Mouse (Mus musculus) ovary, postnatal 14 days (tissue): ENCODE data around the gene Wdr54.

Experiments used
- DNase-seq: peaks from one replicate; pipeline ENCODE4 v3.0.0; 2022; ENCODE audit warnings: low spot score

The Wdr54 gene

GRCm38 (mm10) chr6:83104158-83104557 lies 52.0 kb downstream of the Wdr54 start:
- no peak for DNase-seq

- DNase-seq: no peak
These were observed 53.0 kb downstream of the Wdr54 start for GRCm38 (mm10) chr6:83103130-83103650.

- peak; percentile 53 for DNase-seq
These were observed 54.3 kb downstream of the Wdr54 start for GRCm38 (mm10) chr6:83101688-83102556.

DNA sequence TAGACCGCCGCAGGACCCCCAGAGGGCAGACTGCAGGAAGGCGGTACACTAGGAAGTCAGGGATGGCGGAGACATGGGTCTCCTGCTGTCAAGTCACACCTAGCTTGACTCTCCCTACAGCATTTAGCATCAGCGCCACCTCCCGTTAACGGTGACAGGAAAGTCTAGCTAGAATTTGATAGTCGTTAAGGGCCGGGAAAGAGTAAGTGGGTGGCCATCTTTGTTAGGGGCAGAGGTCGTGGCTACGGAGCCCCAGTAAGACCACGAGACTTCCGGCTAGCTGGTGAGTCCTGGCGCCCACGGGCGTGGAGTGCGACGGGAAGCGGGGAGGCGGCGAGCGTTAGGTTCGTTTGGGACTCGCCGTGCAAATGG lies 54.9 kb downstream of the Wdr54 start, which contains the start of the genes Ccdc142 and Gm42688:
Gene Ccdc142 (plus strand): TSS at position 286 of the 372 bp plus-strand sequence.
Gene Gm42688 (plus strand): TSS at position 302 of the 372 bp plus-strand sequence.
- DNase-seq: peak; percentile 69
